Mouse (Mus musculus): ENCODE results near the gene Cacna1h. TPM values are rescaled to one million over a fixed set of nuclear protein-coding genes. Genes with fewer than 3 reads are reported as not detected.
A peak's percentile ranks its signal among the peaks of the same experiment; 100 is the strongest.

The Cacna1h gene
- 2.5 and 2.6 TPM in 2 replicates for polyA plus RNA-seq (2015; fragmentation: Nextera tagmentation; extraction: Ambion mirVana)

DNA sequence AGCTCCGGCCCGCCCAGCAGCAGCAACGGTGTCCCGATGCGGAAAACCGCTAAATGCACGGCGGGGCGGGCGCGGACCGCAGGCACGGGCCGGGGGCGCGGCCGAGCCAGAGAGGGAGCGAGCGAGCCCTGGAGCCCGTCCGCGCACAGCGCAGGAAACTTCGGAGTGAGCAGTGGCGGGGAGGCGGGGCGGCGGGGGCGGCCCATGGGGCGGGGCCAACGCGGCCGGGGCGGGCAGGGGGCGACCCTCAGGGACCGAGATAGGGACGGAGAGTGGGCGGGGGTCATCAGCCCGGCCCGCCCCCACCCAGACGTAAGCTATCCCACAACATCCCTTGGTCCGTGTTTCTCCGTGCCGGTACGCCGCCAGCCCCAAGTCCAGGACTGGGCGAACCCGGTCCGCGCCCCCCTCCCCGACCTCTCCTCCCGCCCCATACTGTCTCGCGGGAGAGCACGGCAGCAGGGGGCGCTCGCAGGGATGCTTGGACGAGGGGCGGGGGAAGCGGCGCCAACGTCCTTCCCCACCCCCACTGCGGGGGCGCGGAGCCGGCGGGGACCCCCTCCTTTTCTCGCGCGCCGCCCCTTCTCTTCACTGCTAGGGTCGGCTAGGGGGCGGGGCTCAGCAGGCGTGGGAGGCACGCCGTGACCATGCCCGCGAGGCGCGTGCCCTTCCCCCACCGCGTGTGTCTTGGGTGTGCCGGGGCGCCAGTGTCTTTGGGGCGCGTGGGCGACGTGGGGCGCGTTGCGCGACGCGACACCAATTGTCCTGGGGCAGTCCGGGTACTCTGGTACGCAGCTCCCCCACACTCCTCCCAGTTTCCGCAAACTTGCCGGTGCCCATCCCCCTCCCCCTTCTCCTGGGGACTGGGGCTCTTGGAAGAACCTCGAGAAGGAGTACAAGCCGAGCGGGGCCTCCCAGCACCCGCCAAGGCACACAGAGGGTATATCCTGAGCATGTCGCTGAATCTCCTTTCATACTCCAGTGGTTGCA, at the start of gene Cacna1h:
TSS of gene Cacna1h (minus strand) at position 167 of the 990 bp plus-strand sequence.
- under 1% methylated on average over 86 of the region's 103 CpGs for WGBS
- ATAC-seq (ENCODE audit: borderline replicate concordance, extremely low read depth, low FRiP score, low TSS enrichment) = peak; percentile 89
- Histone ChIP-seq H3K4me3 (peak within 1 kb of the TSS; percentile 65), H3K36me3 (no peaks in the 10 kb centered on the region), H3K27me3 (peaks cover 38% of the 10 kb centered on the region; the same call in 1 of the 2 replicates), H3K9ac (peak within 1 kb of the TSS; percentile 55), H3K9me3 (no peaks in the 10 kb centered on the region), H3K27ac (peak within 1 kb of the TSS; percentile 29; the same call in 1 of the 2 replicates), H3K4me2 (peak within 1 kb of the TSS; percentile 99), H3K4me1 (peaks cover 50% of the 10 kb centered on the region)

DNA sequence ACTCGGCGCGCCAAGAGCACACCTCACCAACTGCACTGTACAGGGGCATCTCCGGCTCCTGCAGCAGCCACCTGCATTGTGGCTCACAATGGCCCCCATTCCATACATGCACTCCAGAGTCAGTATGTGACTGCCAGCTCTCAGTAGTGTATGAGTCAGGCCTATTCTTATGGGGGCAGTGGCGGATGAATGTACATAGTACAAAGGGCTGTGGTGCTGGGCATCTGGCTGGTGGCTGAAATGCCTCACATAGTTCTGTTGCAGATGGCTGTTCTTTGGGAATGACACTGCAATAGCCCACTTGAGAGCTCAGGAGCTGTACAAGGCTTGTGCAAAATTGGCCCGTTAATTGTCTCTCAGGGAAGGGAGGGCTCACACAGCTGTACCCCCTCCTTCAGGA, 48.5 kb upstream of the Cacna1h start:
- 81% methylated on average over 6 of the region's 6 CpGs for WGBS
- Histone ChIP-seq H3K27me3 (0 out of 2 replicates have a peak, but pooled peaks cover 4% of the 10 kb centered on the region), H3K4me2 (no peak overlapping the region), H3K4me1 (no peaks in the 10 kb centered on the region), H3K4me3 (no peak overlapping the region), H3K9me3 (no peaks in the 10 kb centered on the region), H3K36me3 (no peaks in the 10 kb centered on the region), H3K27ac (no peak overlapping the region), H3K9ac (no peak overlapping the region)
- ATAC-seq (ENCODE audit: borderline replicate concordance, extremely low read depth, low FRiP score, low TSS enrichment) = no peak

DNA sequence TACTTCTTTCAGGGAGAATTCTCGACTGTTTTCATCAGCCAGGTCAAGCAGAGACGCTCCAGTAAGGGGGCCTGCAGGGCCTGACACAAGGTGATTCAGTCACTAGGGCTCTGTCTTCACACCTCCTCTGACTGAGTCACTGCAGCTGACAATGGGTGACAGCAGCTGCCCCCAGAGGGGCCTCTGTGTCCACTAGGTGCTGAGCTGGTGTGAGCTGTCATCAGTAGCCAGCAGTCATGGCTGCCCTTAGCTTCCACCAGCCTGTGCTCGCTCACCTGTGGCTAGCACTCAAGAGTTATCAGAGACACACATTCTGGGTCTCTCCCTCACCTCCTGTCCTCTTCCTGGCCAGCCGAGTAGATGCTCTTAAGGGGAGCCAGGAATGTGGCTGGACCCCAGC, 47.2 kb upstream of the Cacna1h start:
- Histone ChIP-seq H3K27me3 (0 out of 2 replicates have a peak, but pooled peaks cover 4% of the 10 kb centered on the region), H3K27ac (no peak overlapping the region), H3K9me3 (no peaks in the 10 kb centered on the region), H3K9ac (no peak overlapping the region), H3K4me2 (no peak overlapping the region), H3K4me1 (no peaks in the 10 kb centered on the region), H3K36me3 (no peaks in the 10 kb centered on the region), H3K4me3 (no peak overlapping the region)
- 30% methylated on average over 4 of the region's 4 CpGs for WGBS
- no peak for ATAC-seq (ENCODE audit: borderline replicate concordance, extremely low read depth, low FRiP score, low TSS enrichment)

DNA sequence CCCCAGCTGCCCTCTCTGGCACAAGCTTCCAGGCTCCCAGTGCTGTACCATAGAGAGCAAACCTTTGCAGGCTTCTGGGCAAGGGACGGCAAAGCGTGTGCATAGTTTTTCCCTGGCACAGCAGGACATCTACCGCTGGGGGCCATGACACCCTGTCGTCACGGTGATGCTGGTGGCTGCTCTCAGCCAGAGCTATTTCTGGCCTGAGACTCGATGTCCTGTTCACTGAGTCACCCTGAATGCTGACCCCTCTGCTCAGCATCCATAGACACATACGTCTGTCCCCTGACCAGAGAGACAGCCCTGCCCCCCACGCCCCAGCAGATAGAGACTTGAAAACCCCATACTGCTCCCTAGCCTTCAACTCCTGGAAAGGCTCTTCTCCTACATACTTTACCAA, 46.6 kb upstream of the Cacna1h start:
- Histone ChIP-seq H3K9ac (no peak overlapping the region), H3K9me3 (no peaks in the 10 kb centered on the region), H3K27ac (no peak overlapping the region), H3K4me2 (no peak overlapping the region), H3K36me3 (no peaks in the 10 kb centered on the region), H3K27me3 (peaks cover 8% of the 10 kb centered on the region), H3K4me1 (no peaks in the 10 kb centered on the region), H3K4me3 (no peak overlapping the region)
- WGBS = 47% methylated on average over 8 of the region's 8 CpGs
- ATAC-seq (ENCODE audit: borderline replicate concordance, extremely low read depth, low FRiP score, low TSS enrichment) = no peak

DNA sequence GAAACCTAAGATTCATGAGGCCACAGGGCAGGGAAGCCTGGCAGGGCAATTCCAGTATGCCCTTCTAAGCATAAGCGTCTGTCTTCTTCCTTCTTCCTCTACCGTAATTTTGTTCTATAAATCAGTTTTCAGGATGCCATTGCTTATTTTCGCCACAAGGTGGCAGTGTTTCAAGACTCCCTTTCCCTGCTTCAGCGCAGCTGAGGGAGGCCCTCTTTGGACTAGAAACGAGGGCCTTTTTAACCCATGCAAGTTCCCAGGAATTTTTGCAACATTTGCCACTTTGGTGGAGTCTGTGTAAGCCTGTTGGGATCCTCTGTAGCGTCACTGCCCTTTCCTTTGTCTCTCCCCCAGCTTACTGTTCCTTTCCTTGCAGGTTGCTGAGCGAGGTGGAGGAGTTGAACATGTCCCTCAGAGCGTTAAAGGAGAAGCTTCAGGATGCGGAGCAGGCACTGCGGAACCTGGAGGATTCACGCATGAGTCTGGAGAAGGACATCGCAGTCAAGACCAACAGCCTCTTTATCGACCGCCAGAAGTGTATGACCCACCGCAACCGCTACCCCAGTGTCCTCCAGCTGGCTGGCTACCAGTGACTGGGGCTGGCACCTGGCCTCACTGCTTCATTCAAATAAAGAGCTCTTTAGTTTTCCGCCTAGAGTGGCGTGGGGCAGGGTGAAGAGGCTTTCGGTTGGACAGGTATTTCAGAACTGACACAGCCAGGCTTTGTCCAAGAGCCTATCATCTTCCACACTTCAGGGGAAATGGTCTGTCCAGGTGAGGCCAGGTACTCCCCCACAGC, 42.6 kb upstream of the Cacna1h start:
- 0 out of 2 replicates have a peak overlapping the region, but pooled peaks have one; percentile 6 for H3K4me2 ChIP-seq
- WGBS = 29% methylated on average over 19 of the region's 19 CpGs
- H3K9me3 ChIP-seq = no peaks in the 10 kb centered on the region
- no peaks in the 10 kb centered on the region for H3K36me3 ChIP-seq
- no peak overlapping the region for H3K9ac ChIP-seq
- H3K4me3 ChIP-seq = no peak overlapping the region
- no peak for ATAC-seq (ENCODE audit: borderline replicate concordance, extremely low read depth, low FRiP score, low TSS enrichment)
- peaks cover 30% of the 10 kb centered on the region for H3K27me3 ChIP-seq
- peaks cover 8% of the 10 kb centered on the region; the same call in 1 of the 2 replicates for H3K4me1 ChIP-seq
- no peak overlapping the region for H3K27ac ChIP-seq

DNA sequence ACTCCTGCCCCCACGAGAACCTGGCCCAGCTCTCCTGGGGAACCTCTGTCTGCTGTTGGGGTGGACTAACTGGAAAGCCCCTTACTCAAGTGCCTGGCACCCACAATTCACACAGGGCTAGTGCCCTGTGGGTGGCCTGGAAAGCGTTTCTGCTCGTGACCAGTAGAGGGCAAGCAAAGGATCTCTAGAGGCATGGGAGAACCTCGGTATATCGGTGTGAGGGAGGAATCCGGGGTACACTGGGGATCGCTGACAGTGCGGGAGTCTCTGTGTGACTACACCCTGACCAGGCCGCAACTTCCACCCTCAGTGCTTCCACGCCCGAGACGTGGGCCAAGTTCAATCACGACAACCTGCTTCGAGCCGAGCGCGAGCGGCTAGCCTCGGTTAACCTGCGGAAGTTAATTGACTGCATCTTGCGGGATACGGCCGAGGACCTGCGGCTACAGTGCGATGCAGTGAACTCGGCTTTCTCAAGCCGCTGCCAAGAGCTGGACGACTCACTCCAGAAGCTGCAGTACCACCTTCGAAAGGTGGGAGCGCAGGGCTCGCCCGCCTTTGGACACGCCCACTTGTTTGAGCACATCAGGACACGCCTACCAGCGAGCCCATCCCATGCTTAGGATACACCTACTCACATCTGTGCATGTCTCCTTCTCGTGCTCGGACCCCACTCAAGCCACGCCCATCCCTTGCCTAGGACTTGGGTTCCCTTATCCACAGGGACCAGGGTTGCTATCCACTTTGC, 40.9 kb upstream of the Cacna1h start:
- Histone ChIP-seq H3K27ac (no peak overlapping the region), H3K9ac (no peak overlapping the region), H3K4me3 (peak overlapping the region; percentile 37), H3K36me3 (no peaks in the 10 kb centered on the region), H3K4me2 (peak overlapping the region; percentile 76), H3K9me3 (no peaks in the 10 kb centered on the region), H3K27me3 (peaks cover 30% of the 10 kb centered on the region), H3K4me1 (peaks cover 8% of the 10 kb centered on the region; the same call in 1 of the 2 replicates)
- 2% methylated on average over 38 of the region's 38 CpGs for WGBS
- ATAC-seq (ENCODE audit: borderline replicate concordance, extremely low read depth, low FRiP score, low TSS enrichment) = no peak

DNA sequence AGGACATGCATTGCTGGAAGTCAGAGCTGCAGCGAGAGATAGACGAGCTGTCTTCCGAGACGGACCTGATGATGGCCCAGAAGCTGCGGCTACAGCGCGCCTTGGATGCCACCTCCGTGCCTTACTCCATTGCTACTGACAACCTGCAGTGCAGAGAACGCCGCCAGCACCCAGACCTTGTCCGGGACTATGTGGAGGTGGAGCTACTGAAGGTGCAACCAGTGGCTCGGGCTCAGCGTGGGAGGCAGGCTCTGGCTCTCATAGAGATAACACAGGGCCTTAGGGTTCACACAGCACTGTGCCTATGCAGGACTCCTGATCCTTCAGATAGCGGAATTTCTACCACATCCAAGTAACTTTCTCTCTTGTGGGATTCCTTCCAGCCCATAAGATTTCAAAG, 38.5 kb upstream of the Cacna1h start:
- H3K36me3 ChIP-seq = no peaks in the 10 kb centered on the region
- H3K4me2 ChIP-seq = peak overlapping the region; percentile 9
- H3K27ac ChIP-seq = no peak overlapping the region
- ATAC-seq (ENCODE audit: borderline replicate concordance, extremely low read depth, low FRiP score, low TSS enrichment) = no peak
- H3K4me3 ChIP-seq = no peak overlapping the region
- no peaks in the 10 kb centered on the region for H3K9me3 ChIP-seq
- H3K9ac ChIP-seq = no peak overlapping the region
- H3K4me1 ChIP-seq = peaks cover 8% of the 10 kb centered on the region; the same call in 1 of the 2 replicates
- peaks cover 30% of the 10 kb centered on the region for H3K27me3 ChIP-seq
- WGBS = 27% methylated on average over 14 of the region's 14 CpGs

DNA sequence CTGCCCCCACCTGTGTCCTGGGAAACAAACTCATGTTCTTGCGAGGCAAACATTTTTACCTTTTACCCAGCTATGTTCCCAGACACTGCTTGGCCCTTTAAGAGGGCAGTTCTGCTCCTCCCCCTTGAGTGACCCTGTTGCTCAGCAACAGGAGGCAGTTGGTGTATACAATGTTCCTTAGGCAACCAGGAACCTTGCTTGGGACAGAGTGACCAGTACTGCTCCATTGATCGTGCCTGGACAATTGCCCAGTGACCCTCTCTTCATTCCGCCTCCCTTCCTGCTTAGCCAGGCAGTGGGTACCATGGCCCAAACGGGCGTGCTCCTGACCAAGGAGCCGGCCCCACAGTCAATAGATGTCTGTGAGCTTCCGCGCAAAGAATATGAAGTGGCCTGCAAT, 37.8 kb upstream of the Cacna1h start:
- WGBS = 34% methylated on average over 8 of the region's 8 CpGs
- no peaks in the 10 kb centered on the region for H3K9me3 ChIP-seq
- peaks cover 30% of the 10 kb centered on the region for H3K27me3 ChIP-seq
- ATAC-seq (ENCODE audit: borderline replicate concordance, extremely low read depth, low FRiP score, low TSS enrichment) = no peak
- H3K4me3 ChIP-seq = no peak overlapping the region
- no peak overlapping the region for H3K9ac ChIP-seq
- H3K27ac ChIP-seq = no peak overlapping the region
- no peaks in the 10 kb centered on the region for H3K36me3 ChIP-seq
- H3K4me1 ChIP-seq = peaks cover 8% of the 10 kb centered on the region; the same call in 1 of the 2 replicates
- peak overlapping the region; percentile 9 for H3K4me2 ChIP-seq

DNA sequence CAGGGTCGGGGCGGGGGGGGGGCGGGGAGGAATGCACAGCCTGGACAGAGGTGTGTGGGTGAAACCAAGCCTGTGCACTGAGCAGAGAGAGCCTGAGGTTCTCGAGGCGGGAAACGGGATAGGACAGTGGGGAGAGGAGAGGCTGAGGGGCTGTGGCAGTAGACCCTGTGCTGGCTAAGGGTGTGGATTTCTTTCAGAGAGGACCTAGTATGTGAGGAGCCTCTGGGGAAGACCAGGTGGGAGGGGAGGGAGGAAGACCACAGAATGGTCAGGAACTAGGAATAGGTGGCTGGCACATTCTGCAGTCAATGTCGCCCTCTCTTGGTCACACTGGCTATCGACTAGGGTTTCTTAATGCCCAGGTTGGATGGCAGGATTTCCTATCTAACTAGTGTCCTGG, 36.2 kb upstream of the Cacna1h start:
- no peak overlapping the region for H3K4me3 ChIP-seq
- peak; percentile 46; the same call in 1 of the 2 replicates for ATAC-seq (ENCODE audit: borderline replicate concordance, extremely low read depth, low FRiP score, low TSS enrichment)
- H3K9me3 ChIP-seq = no peaks in the 10 kb centered on the region
- H3K27me3 ChIP-seq = peaks cover 24% of the 10 kb centered on the region
- no peak overlapping the region for H3K27ac ChIP-seq
- H3K36me3 ChIP-seq = no peaks in the 10 kb centered on the region
- WGBS = 26% methylated on average over 7 of the region's 8 CpGs
- no peak overlapping the region for H3K9ac ChIP-seq
- H3K4me1 ChIP-seq = peaks cover 8% of the 10 kb centered on the region; the same call in 1 of the 2 replicates
- H3K4me2 ChIP-seq = no peak overlapping the region

DNA sequence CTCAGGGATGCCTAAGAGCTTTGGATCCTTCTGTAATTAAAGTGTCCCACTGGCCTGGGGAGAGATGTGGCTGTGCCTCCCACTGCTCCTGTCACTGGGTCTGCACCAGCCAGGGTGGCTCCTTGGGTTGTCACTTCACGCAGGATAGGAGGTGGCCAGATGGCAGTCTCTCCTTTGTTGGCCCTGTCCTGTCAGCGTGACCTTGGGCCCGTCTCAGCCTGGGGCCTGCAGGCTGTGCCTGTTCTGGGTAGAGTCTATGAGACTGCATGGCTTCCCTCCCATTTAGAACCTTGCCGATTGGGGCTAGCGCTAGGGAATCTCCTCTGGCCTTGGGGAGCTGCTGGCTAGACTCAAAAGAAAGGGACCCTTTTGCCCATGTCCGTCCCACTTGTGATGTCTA, 34.7 kb upstream of the Cacna1h start:
- H3K4me2 ChIP-seq = no peak overlapping the region
- WGBS = 55% methylated on average over 6 of the region's 6 CpGs
- ATAC-seq (ENCODE audit: borderline replicate concordance, extremely low read depth, low FRiP score, low TSS enrichment) = no peak
- H3K9me3 ChIP-seq = no peaks in the 10 kb centered on the region
- no peak overlapping the region for H3K9ac ChIP-seq
- H3K27me3 ChIP-seq = peaks cover 15% of the 10 kb centered on the region; the same call in 1 of the 2 replicates
- H3K36me3 ChIP-seq = no peaks in the 10 kb centered on the region
- H3K27ac ChIP-seq = no peak overlapping the region
- H3K4me3 ChIP-seq = no peak overlapping the region
- no peaks in the 10 kb centered on the region for H3K4me1 ChIP-seq

DNA sequence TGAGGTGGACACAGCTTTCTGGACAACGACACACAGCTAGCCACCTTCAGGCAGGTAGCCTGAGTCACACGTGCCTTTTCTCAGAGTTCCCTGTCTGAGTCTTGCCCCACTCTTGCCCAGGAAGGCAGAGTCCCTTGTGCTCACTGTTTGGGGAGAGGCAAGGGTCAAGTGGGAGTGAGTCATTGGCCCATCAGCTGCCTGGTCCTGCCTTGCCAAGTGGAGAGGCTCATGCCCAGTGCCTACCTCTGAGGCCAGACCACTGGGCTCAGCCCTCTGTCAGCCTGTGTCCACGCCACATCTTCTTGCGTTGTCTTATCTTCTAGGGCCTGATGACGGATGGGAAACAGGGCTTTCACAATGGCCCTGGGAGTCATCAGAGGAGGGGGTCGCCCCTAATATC, 34.2 kb upstream of the Cacna1h start:
- no peaks in the 10 kb centered on the region for H3K36me3 ChIP-seq
- peaks cover 1% of the 10 kb centered on the region; the same call in 1 of the 2 replicates for H3K4me1 ChIP-seq
- 34% methylated on average over 6 of the region's 6 CpGs for WGBS
- no peaks in the 10 kb centered on the region for H3K9me3 ChIP-seq
- peaks cover 10% of the 10 kb centered on the region; the same call in 1 of the 2 replicates for H3K27me3 ChIP-seq
- H3K4me2 ChIP-seq = no peak overlapping the region
- ATAC-seq (ENCODE audit: borderline replicate concordance, extremely low read depth, low FRiP score, low TSS enrichment) = no peak
- H3K4me3 ChIP-seq = no peak overlapping the region
- H3K9ac ChIP-seq = no peak overlapping the region
- H3K27ac ChIP-seq = no peak overlapping the region
